Mouse (Mus musculus) limb, embryonic 13.5 days (tissue): Measurements from ENCODE around the gene Cst13. TPM values are rescaled to one million over a fixed set of nuclear protein-coding genes. Genes with fewer than 3 reads are reported as not detected.
"Not testable (repeated sequence)": the region's sequence is repeated elsewhere in the genome, so short reads cannot be mapped to it uniquely, and the experiment has no call there.

ENCODE experiments used
- ATAC-seq: fragments of 200-750 bp; cut with Nextera tagmentation; 2 replicates; pipeline ENCODE4 v1.8.0; 2017; ENCODE audit warnings: low read depth, moderate number of reproducible peaks, moderate TSS enrichment; ENCODE audit not compliant: low FRiP score
- H3K27ac ChIP-seq: fragments of 300-500 bp; sonication (generic); 2 replicates; pipeline ENCODE4 v1.5.1; 2015; ENCODE audit warnings: inconsistent platforms, mild to moderate bottlenecking, moderate library complexity
- H3K27me3 ChIP-seq: fragments of 300-500 bp; sonication (generic); 2 replicates; pipeline ENCODE4 v1.6.1; 2015; ENCODE audit warnings: mild to moderate bottlenecking, inconsistent platforms
- H3K36me3 ChIP-seq: fragments of 300-500 bp; sonication (generic); 2 replicates; pipeline ENCODE4 v1.6.1; 2015; ENCODE audit warnings: inconsistent platforms, mild to moderate bottlenecking, moderate library complexity
- H3K4me1 ChIP-seq: fragments of 300-500 bp; sonication (generic); 2 replicates; pipeline ENCODE4 v1.6.1; 2015; ENCODE audit warnings: inconsistent platforms
- H3K4me2 ChIP-seq: fragments of 300-500 bp; sonication (generic); replicated peaks from 2 replicates; pipeline ENCODE4 v1.6.1; 2015; ENCODE audit warnings: inconsistent platforms, mild to moderate bottlenecking, moderate library complexity
- H3K4me3 ChIP-seq: fragments of 300-500 bp; sonication (generic); 2 replicates; pipeline ENCODE4 v1.5.1; 2015; ENCODE audit warnings: moderate library complexity, mild to moderate bottlenecking, inconsistent platforms
- H3K9ac ChIP-seq: fragments of 300-500 bp; sonication (generic); 2 replicates; pipeline ENCODE4 v1.6.1; 2015; ENCODE audit warnings: mild to moderate bottlenecking, inconsistent platforms
- H3K9me3 ChIP-seq: fragments of 300-500 bp; sonication (generic); 2 replicates; pipeline ENCODE4 v1.6.1; 2016; ENCODE audit warnings: inconsistent platforms
- WGBS: fragments of 180-500 bp; shearing (Covaris S2); methylation state at CpG from one replicate; pipeline ENCODE4 v1.1.7; 2015; 5-methylcytosine and 5-hydroxymethylcytosine counted together
- polyA plus RNA-seq: library from polyadenylated mRNA; unstranded; fragments of >200 nt; fragmentation: Nextera tagmentation; extraction: Ambion mirVana; gene quantifications from 2 replicates; pipeline ENCODE4 v1.2.1, GENCODE M21; 2015

The Cst13 gene
- not detected in 2 replicates for polyA plus RNA-seq

- ATAC-seq, result no peak
- Histone ChIP-seq H3K4me3 (no peak within 1 kb of the TSS), H3K4me2 (no peak within 1 kb of the TSS), H3K27me3 (no peaks in the 10 kb centered on the region), H3K27ac (no peak within 1 kb of the TSS), H3K4me1 (no peaks in the 10 kb centered on the region), H3K9me3 (no peaks in the 10 kb centered on the region), H3K9ac (no peak within 1 kb of the TSS), H3K36me3 (no peaks in the 10 kb centered on the region)
Measured at GRCm38 (mm10) chr2:148819909-148820308, at the start of gene Cst13. Cst13 (plus strand) TSS chr2:148820081.

GRCm38 (mm10) chr2:148771397-148771796 is 48.5 kb upstream of the Cst13 start, which contains the start of gene Cst11:
Cst11 (minus strand) TSS chr2:148771497.
- not testable (repeated sequence) for H3K9ac ChIP-seq, H3K4me3 ChIP-seq, H3K27me3 ChIP-seq, H3K4me1 ChIP-seq, H3K27ac ChIP-seq, H3K4me2 ChIP-seq, H3K9me3 ChIP-seq, ATAC-seq, H3K36me3 ChIP-seq
- 85% methylated on average over 4 of the region's 4 CpGs for WGBS

- Histone ChIP-seq H3K4me3 (no peak within 1 kb of the TSS), H3K4me1 (no peaks in the 10 kb centered on the region), H3K9me3 (no peaks in the 10 kb centered on the region), H3K4me2 (no peak within 1 kb of the TSS), H3K27me3 (no peaks in the 10 kb centered on the region), H3K9ac (no peak within 1 kb of the TSS), H3K27ac (no peak within 1 kb of the TSS), H3K36me3 (no peaks in the 10 kb centered on the region)
- ATAC-seq, result no peak
- WGBS, result 33% methylated on average over 1 of the region's 1 CpGs
Measured at GRCm38 (mm10) chr2:148781709-148782108, 38.2 kb upstream of the Cst13 start, which contains the start of gene 8030411F24Rik. 8030411F24Rik (plus strand) TSS chr2:148782009.

GRCm38 (mm10) chr2:148789142-148789541 is 30.7 kb upstream of the Cst13 start, which contains the start of gene Cst12:
Cst12 (plus strand) TSS chr2:148789361.
- H3K36me3 ChIP-seq, result no peaks in the 10 kb centered on the region
- H3K4me2 ChIP-seq, result no peak within 1 kb of the TSS
- no peaks in the 10 kb centered on the region for H3K27me3 ChIP-seq
- H3K27ac ChIP-seq, result no peak within 1 kb of the TSS
- H3K9ac ChIP-seq, result no peak within 1 kb of the TSS
- no peak within 1 kb of the TSS for H3K4me3 ChIP-seq
- WGBS, result 94% methylated on average over 6 of the region's 6 CpGs
- H3K9me3 ChIP-seq, result no peaks in the 10 kb centered on the region
- ATAC-seq, result no peak
- H3K4me1 ChIP-seq, result no peaks in the 10 kb centered on the region

- Histone ChIP-seq H3K27me3 (no peaks in the 10 kb centered on the region), H3K4me2 (no peak within 1 kb of the TSS), H3K9me3 (no peaks in the 10 kb centered on the region), H3K36me3 (no peaks in the 10 kb centered on the region), H3K27ac (no peak within 1 kb of the TSS), H3K4me3 (no peak within 1 kb of the TSS), H3K4me1 (no peaks in the 10 kb centered on the region), H3K9ac (no peak within 1 kb of the TSS)
- no peak for ATAC-seq
- WGBS, result 78% methylated on average over 1 of the region's 1 CpGs
Measured at GRCm38 (mm10) chr2:148798485-148798884, 21.4 kb upstream of the Cst13 start, which contains the start of gene Cst8. Cst8 (plus strand) TSS chr2:148798785.

- no peak for ATAC-seq
- Histone ChIP-seq H3K27ac (no peak overlapping the region), H3K27me3 (no peaks in the 10 kb centered on the region), H3K4me1 (no peaks in the 10 kb centered on the region), H3K4me2 (no peak overlapping the region), H3K4me3 (no peak overlapping the region), H3K9ac (no peak overlapping the region), H3K36me3 (no peaks in the 10 kb centered on the region), H3K9me3 (no peaks in the 10 kb centered on the region)
- 58% methylated on average over 3 of the region's 3 CpGs for WGBS
Measured at GRCm38 (mm10) chr2:148801491-148801921, 18.4 kb upstream of the Cst13 start.

GRCm38 (mm10) chr2:148806696-148807095 is 13.2 kb upstream of the Cst13 start:
- WGBS, result 58% methylated on average over 6 of the region's 6 CpGs
- ATAC-seq, result no peak
- no peaks in the 10 kb centered on the region for H3K27me3 ChIP-seq
- H3K27ac ChIP-seq, result no peak overlapping the region
- H3K9ac ChIP-seq, result no peak overlapping the region
- no peaks in the 10 kb centered on the region for H3K4me1 ChIP-seq
- no peak overlapping the region for H3K4me2 ChIP-seq
- no peaks in the 10 kb centered on the region for H3K9me3 ChIP-seq
- H3K36me3 ChIP-seq, result no peaks in the 10 kb centered on the region
- H3K4me3 ChIP-seq, result no peak overlapping the region

- Histone ChIP-seq H3K9ac (no peak overlapping the region), H3K27ac (no peak overlapping the region), H3K27me3 (no peaks in the 10 kb centered on the region), H3K36me3 (no peaks in the 10 kb centered on the region), H3K4me1 (no peaks in the 10 kb centered on the region), H3K4me2 (no peak overlapping the region), H3K4me3 (no peak overlapping the region), H3K9me3 (no peaks in the 10 kb centered on the region)
- ATAC-seq, result no peak
- 47% methylated on average over 1 of the region's 1 CpGs for WGBS
Measured at GRCm38 (mm10) chr2:148825986-148826385, 6.1 kb downstream of the Cst13 start.

GRCm38 (mm10) chr2:148834912-148835311 is 15.0 kb downstream of the Cst13 start, which contains the start of gene Cst9:
Cst9 (plus strand) TSS chr2:148835147.
- H3K36me3 ChIP-seq, result no peaks in the 10 kb centered on the region
- no peak within 1 kb of the TSS for H3K4me3 ChIP-seq
- 58% methylated on average over 4 of the region's 4 CpGs for WGBS
- H3K4me2 ChIP-seq, result no peak within 1 kb of the TSS
- ATAC-seq, result no peak
- no peaks in the 10 kb centered on the region for H3K27me3 ChIP-seq
- no peak within 1 kb of the TSS for H3K27ac ChIP-seq
- no peak within 1 kb of the TSS for H3K9ac ChIP-seq
- H3K9me3 ChIP-seq, result no peaks in the 10 kb centered on the region
- H3K4me1 ChIP-seq, result no peaks in the 10 kb centered on the region

- H3K27ac ChIP-seq, result no peak overlapping the region
- no peaks in the 10 kb centered on the region for H3K27me3 ChIP-seq
- no peaks in the 10 kb centered on the region for H3K36me3 ChIP-seq
- no peak overlapping the region for H3K4me2 ChIP-seq
- H3K9ac ChIP-seq, result no peak overlapping the region
- no peak overlapping the region for H3K4me3 ChIP-seq
- H3K9me3 ChIP-seq, result no peaks in the 10 kb centered on the region
- no peak for ATAC-seq
- H3K4me1 ChIP-seq, result no peaks in the 10 kb centered on the region
- 86% methylated on average over 5 of the region's 5 CpGs for WGBS
Measured at GRCm38 (mm10) chr2:148838075-148838777, 18.3 kb downstream of the Cst13 start.

GRCm38 (mm10) chr2:148839224-148839623 is 19.3 kb downstream of the Cst13 start:
- ATAC-seq, result no peak
- 90% methylated on average over 2 of the region's 2 CpGs for WGBS

GRCm38 (mm10) chr2:148851116-148851906 is 31.4 kb downstream of the Cst13 start:
- Histone ChIP-seq H3K9ac (no peak overlapping the region), H3K27ac (no peak overlapping the region), H3K4me1 (no peaks in the 10 kb centered on the region), H3K4me2 (no peak overlapping the region), H3K36me3 (no peaks in the 10 kb centered on the region), H3K9me3 (no peaks in the 10 kb centered on the region), H3K4me3 (no peak overlapping the region), H3K27me3 (no peaks in the 10 kb centered on the region)
- ATAC-seq, result peak; percentile 24; the same call in 1 of the 2 replicates
- 46% methylated on average over 8 of the region's 8 CpGs for WGBS

More at GRCm38 (mm10) chr2:148839224-148839623, 19.3 kb downstream of the Cst13 start:
- Histone ChIP-seq H3K27ac (no peak overlapping the region), H3K27me3 (no peaks in the 10 kb centered on the region), H3K9ac (no peak overlapping the region), H3K9me3 (no peaks in the 10 kb centered on the region), H3K4me1 (no peaks in the 10 kb centered on the region), H3K4me2 (no peak overlapping the region), H3K4me3 (no peak overlapping the region), H3K36me3 (no peaks in the 10 kb centered on the region)
